Comparison of ENCODE assay signal across 10 mouse cellular contexts in the genomic region with DNA sequence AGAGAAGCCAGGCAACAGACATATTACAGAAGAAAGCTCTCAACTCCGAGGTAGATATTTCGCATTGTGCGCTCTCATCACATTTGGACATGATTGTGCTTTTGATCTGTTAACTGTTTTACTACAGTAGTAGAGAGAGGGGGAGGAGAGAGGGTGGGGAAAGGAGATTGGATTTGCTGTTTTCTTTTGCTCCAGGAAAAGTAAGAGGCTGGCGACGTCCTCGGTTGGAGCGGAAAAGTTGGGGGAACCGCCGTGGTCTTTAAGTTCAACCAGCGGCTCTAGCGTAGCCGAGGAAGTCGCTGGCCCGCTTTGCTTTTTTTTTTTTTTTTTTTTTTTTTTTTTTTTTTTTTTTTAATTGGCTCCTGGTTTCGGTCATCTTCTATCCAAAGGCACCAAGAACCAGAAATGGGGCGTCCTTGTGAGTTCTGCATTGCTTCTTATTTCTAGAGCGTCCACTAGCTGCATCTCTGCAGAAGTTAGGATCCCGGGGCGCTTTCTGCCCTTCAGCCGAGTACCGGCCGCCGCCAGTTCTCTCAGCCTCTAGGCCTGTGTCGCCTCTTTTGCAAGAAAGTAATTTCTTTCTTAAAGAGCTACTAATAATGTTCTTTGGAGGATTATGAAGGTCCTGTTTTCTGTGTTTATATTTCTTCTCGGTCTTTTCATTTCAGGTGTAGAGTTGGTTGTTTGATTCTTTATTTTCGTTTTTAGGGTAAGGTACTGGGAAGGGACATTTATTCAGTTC. TPM values are rescaled to one million over a fixed set of nuclear protein-coding genes. Genes with fewer than 3 reads are reported as not detected.
A peak's percentile ranks its signal among the peaks of the same experiment; 100 is the strongest.
DNase-seq lines count a peak whose midpoint lies in the region; ATAC-seq and TF ChIP-seq lines count a peak whose summit lies in the region.
"Had no signal": no experiment of that assay in that cellular context is flagged by ENCODE, and none has a peak within 500 bp of the region (broad histone marks: within the 10 kb centered on the region; RNA-seq: fewer than 3 reads in every experiment).

No protein-coding gene starts in this region.

- H3K4me2 ChIP-seq in forebrain, embryonic 16.5 days (ENCODE audit: low read length) = peak overlapping the region; percentile 44
- H3K4me2 ChIP-seq in midbrain, postnatal 0 days (ENCODE audit: low read depth, low read length, poor library complexity, severe bottlenecking) = peak overlapping the region; percentile 40; the same call in 1 of the 2 replicates
- H3K4me2 ChIP-seq: liver, embryonic 13.5 days had no signal

- H3K9ac ChIP-seq in forebrain, embryonic 16.5 days (replicated peaks; ENCODE audit: low read depth, low read length) = peak overlapping the region; percentile 33
- peak overlapping the region; percentile 56 for H3K9ac ChIP-seq in midbrain, postnatal 0 days (replicated peaks; ENCODE audit: low read length, poor library complexity, severe bottlenecking)
- H3K9ac ChIP-seq: liver, embryonic 13.5 days had no signal

- no peaks in the 10 kb centered on the region for H3K9me3 ChIP-seq in forebrain, embryonic 16.5 days (ENCODE audit: control insufficient read depth, low read length)
- H3K9me3 ChIP-seq in midbrain, postnatal 0 days (ENCODE audit: low read length) = no peaks in the 10 kb centered on the region
- H3K9me3 ChIP-seq: liver, embryonic 13.5 days had no signal

- DNase-seq in cerebellum, adult 2 months = no peak
- DNase-seq in cerebellum, postnatal 25 days = no peak
- peak; percentile 85 for DNase-seq in ZHBTc4 (ENCODE audit: low read depth, low spot score)
- DNase-seq in midbrain, postnatal 0 days (ENCODE audit: low spot score) = no peak
- no peak for DNase-seq in adrenal gland, adult 2 months
- no peak for DNase-seq in right cerebral cortex, adult 2 months (ENCODE audit: low spot score in 2 of 2)
- no peak for DNase-seq in thymus, postnatal 36 days
- DNase-seq: liver, embryonic 13.5 days had no signal

- peaks cover 8% of the 10 kb centered on the region for H3K4me1 ChIP-seq in cerebellum, adult 2 months (ENCODE audit: control insufficient read depth, insufficient read depth, low read length)
- H3K4me1 ChIP-seq in forebrain, embryonic 16.5 days (replicated peaks; ENCODE audit: control insufficient read depth, insufficient read depth, low read length) = peaks cover 43% of the 10 kb centered on the region
- H3K4me1 ChIP-seq in midbrain, postnatal 0 days (ENCODE audit: insufficient read depth, low read length) = no peaks in the 10 kb centered on the region

- ATAC-seq in forebrain, embryonic 16.5 days = no peak
- no peak for ATAC-seq in midbrain, postnatal 0 days (ENCODE audit: low FRiP score)

- H3K27me3 ChIP-seq in cerebellum, adult 2 months (ENCODE audit: control insufficient read depth, insufficient read depth, low read length) = peaks cover 6% of the 10 kb centered on the region; the same call in 1 of the 2 replicates
- no peaks in the 10 kb centered on the region; the same call in 1 of the 2 replicates for H3K27me3 ChIP-seq in forebrain, embryonic 16.5 days (replicated peaks; ENCODE audit: control insufficient read depth, insufficient read depth, low read length)
- peaks cover 23% of the 10 kb centered on the region for H3K27me3 ChIP-seq in midbrain, postnatal 0 days (ENCODE audit: insufficient read depth, low read length)

- no peak overlapping the region for H3K27ac ChIP-seq in cerebellum, adult 2 months (ENCODE audit: insufficient read depth, low read length)
- peak overlapping the region; percentile 83 for H3K27ac ChIP-seq in forebrain, embryonic 16.5 days (ENCODE audit: low read length)
- peak overlapping the region; percentile 62 for H3K27ac ChIP-seq in midbrain, postnatal 0 days (ENCODE audit: low read depth, low read length)
- H3K27ac ChIP-seq: liver, embryonic 13.5 days had no signal

- TF ChIP-seq CTCF in cerebellum, adult 2 months (IDR thresholded peaks at IDR 0.05; ENCODE audit: borderline replicate concordance, insufficient read depth, low read depth, low read length) = no peak
- no peak for TF ChIP-seq CTCF in midbrain, postnatal 0 days (IDR thresholded peaks at IDR 0.05)

- no peak for TF ChIP-seq POLR2A in cerebellum, adult 2 months (IDR thresholded peaks at IDR 0.05; ENCODE audit: borderline replicate concordance, insufficient read depth, low read length)

- H3K36me3 ChIP-seq in forebrain, embryonic 16.5 days (ENCODE audit: control insufficient read depth, insufficient read depth) = no peaks in the 10 kb centered on the region
- H3K36me3 ChIP-seq in midbrain, postnatal 0 days (ENCODE audit: insufficient read depth, low read length) = no peaks in the 10 kb centered on the region
- H3K36me3 ChIP-seq: liver, embryonic 13.5 days had no signal

- 9% methylated on average over 26 of the region's 26 CpGs for WGBS in cerebellum, adult 2 months
- 4% methylated on average over 26 of the region's 26 CpGs for WGBS in forebrain, embryonic 16.5 days
- WGBS in midbrain, postnatal 0 days = 3% methylated on average over 26 of the region's 26 CpGs

- H3K4me3 ChIP-seq in cerebellum, adult 2 months (replicated peaks; ENCODE audit: insufficient read depth, low read depth, low read length) = peak overlapping the region; percentile 19
- H3K4me3 ChIP-seq in forebrain, embryonic 16.5 days (replicated peaks; ENCODE audit: low read length) = peak overlapping the region; percentile 50
- H3K4me3 ChIP-seq in midbrain, postnatal 0 days (ENCODE audit: low read depth, low read length) = peak overlapping the region; percentile 39
- H3K4me3 ChIP-seq: liver, embryonic 13.5 days had no signal

RNA-seq across cellular contexts. Expression of a gene that starts 3.2 kb away (rescaled TPM):
- polyA plus RNA-seq in cerebellum, adult 2 months (2012; rRNA removed) = 24.5 and 26.5 TPM in 2 replicates
- polyA plus RNA-seq in forebrain, embryonic 16.5 days (2015; fragmentation: Nextera tagmentation; extraction: Ambion mirVana) = 20.8 and 24.0 TPM in 2 replicates
- 77.8 and 79.1 TPM in 2 replicates for total RNA-seq in midbrain, postnatal 0 days (2014; rRNA removed)
- polyA plus RNA-seq in midbrain, postnatal 0 days (2015; fragmentation: Nextera tagmentation; extraction: Ambion mirVana) = 21.6 and 29.7 TPM in 2 replicates
- total RNA-seq in adrenal gland, adult 2 months (2021) = under 1 TPM; 0.14 to 0.28 TPM
- 0.42 and 0.44 TPM in 2 replicates for polyA plus RNA-seq in adrenal gland, adult 2 months (2012; rRNA removed)
- polyA plus RNA-seq: heart, postnatal 0 days; liver, embryonic 13.5 days had no signal

Comparison
In these comparisons a context has a peak if more than half of its experiments do, and no peak if none do; other contexts are left out.
1. RNA of a gene that starts 3.2 kb away (polyA plus RNA-seq): 21.6 to 29.7 TPM in midbrain, postnatal 0 days, 24.5 to 26.5 TPM in cerebellum, adult 2 months and 20.8 to 24.0 TPM in forebrain, embryonic 16.5 days; 0.42 to 0.44 TPM in adrenal gland, adult 2 months; every median in the first group is over 10 times any median in the second.
2. Peak in every context shown above with its lines, with median percentiles within 50 percentile points of each other: H3K4me3 ChIP-seq.